Mouse (Mus musculus) ovary, postnatal 10 days (tissue): ENCODE results near the gene Scgb1b15.
"Not testable (repeated sequence)": the region's sequence is repeated elsewhere in the genome, so short reads cannot be mapped to it uniquely, and the experiment has no call there.

ENCODE experiments used
- DNase-seq: peaks from one replicate; pipeline ENCODE4 v3.0.0; 2022; ENCODE audit warnings: low spot score

The Scgb1b15 gene

GRCm38 (mm10) chr7:32836254-32836653 is at the start of gene Scgb1b15:
TSS of gene Scgb1b15 (plus strand) at chr7:32836554.
- not testable (repeated sequence) for DNase-seq

- DNase-seq, result not testable (repeated sequence)
Observed at GRCm38 (mm10) chr7:32829562-32829961, 6.8 kb upstream of the Scgb1b15 start, which contains the start of gene Scgb2b15. TSS of gene Scgb2b15 (minus strand) at chr7:32829662.
